Mouse (Mus musculus) neural tube, embryonic 11.5 days (tissue): ENCODE data around the gene Zfp606. TPM values are rescaled to one million over a fixed set of nuclear protein-coding genes. Genes with fewer than 3 reads are reported as not detected.
A peak's percentile ranks its signal among the peaks of the same experiment; 100 is the strongest.

Experiments used
- ATAC-seq: fragments of 200-750 bp; cut with Nextera tagmentation; 2 replicates; pipeline ENCODE4 v1.8.0; 2017; ENCODE audit warnings: moderate number of reproducible peaks, mild to moderate bottlenecking, moderate TSS enrichment, moderate library complexity; ENCODE audit not compliant: insufficient read depth, low FRiP score, low TSS enrichment
- DNase-seq: peaks from one replicate; pipeline ENCODE4 v3.0.0-alpha.2; 2015; ENCODE audit warnings: low spot score
- H3K27ac ChIP-seq: fragments of 300-500 bp; sonication (generic); 2 replicates; pipeline ENCODE4 v1.5.1; 2014; ENCODE audit warnings: low read depth, mild to moderate bottlenecking, low read length
- H3K27me3 ChIP-seq: fragments of 300-500 bp; sonication (generic); 2 replicates; pipeline ENCODE4 v1.6.1; 2014; ENCODE audit warnings: mild to moderate bottlenecking, low read length, mixed read lengths; ENCODE audit not compliant: control insufficient read depth, insufficient read depth
- H3K36me3 ChIP-seq: fragments of 300-500 bp; sonication (generic); 2 replicates; pipeline ENCODE4 v1.6.1; 2014; ENCODE audit warnings: mild to moderate bottlenecking, low read length, moderate library complexity, mixed read lengths; ENCODE audit not compliant: control insufficient read depth, insufficient read depth
- H3K4me1 ChIP-seq: fragments of 300-500 bp; sonication (generic); 2 replicates; pipeline ENCODE4 v1.6.1; 2014; ENCODE audit warnings: low read length, mixed read lengths; ENCODE audit not compliant: control insufficient read depth, insufficient read depth
- H3K4me2 ChIP-seq: fragments of 300-500 bp; sonication (generic); 2 replicates; pipeline ENCODE4 v1.6.1; 2014; ENCODE audit warnings: low read depth, mild to moderate bottlenecking, moderate library complexity
- H3K4me3 ChIP-seq: fragments of 300-500 bp; sonication (generic); 2 replicates; pipeline ENCODE4 v1.5.1; 2014; ENCODE audit warnings: low read depth, low read length
- H3K9ac ChIP-seq: fragments of 300-500 bp; sonication (generic); 2 replicates; pipeline ENCODE4 v1.6.1; 2014; ENCODE audit warnings: mild to moderate bottlenecking, low read length
- H3K9me3 ChIP-seq: fragments of 300-500 bp; sonication (generic); 2 replicates; pipeline ENCODE4 v1.6.1; 2016; ENCODE audit warnings: low read length; ENCODE audit not compliant: control insufficient read depth
- WGBS: fragments of 180-500 bp; shearing (Covaris S2); extraction: QIAGEN DNeasy Blood & Tissue Kit; methylation state at CpG from one replicate; pipeline ENCODE4 v1.1.7; 2014; 5-methylcytosine and 5-hydroxymethylcytosine counted together
- polyA plus RNA-seq: library from polyadenylated mRNA; unstranded; fragments of >200 nt; fragmentation: Nextera tagmentation; extraction: Ambion mirVana; gene quantifications from 2 replicates; pipeline ENCODE4 v1.2.1, GENCODE M21; 2014

Zfp606 gene
- polyA plus RNA-seq: 46.7 and 48.0 TPM in 2 replicates

DNA sequence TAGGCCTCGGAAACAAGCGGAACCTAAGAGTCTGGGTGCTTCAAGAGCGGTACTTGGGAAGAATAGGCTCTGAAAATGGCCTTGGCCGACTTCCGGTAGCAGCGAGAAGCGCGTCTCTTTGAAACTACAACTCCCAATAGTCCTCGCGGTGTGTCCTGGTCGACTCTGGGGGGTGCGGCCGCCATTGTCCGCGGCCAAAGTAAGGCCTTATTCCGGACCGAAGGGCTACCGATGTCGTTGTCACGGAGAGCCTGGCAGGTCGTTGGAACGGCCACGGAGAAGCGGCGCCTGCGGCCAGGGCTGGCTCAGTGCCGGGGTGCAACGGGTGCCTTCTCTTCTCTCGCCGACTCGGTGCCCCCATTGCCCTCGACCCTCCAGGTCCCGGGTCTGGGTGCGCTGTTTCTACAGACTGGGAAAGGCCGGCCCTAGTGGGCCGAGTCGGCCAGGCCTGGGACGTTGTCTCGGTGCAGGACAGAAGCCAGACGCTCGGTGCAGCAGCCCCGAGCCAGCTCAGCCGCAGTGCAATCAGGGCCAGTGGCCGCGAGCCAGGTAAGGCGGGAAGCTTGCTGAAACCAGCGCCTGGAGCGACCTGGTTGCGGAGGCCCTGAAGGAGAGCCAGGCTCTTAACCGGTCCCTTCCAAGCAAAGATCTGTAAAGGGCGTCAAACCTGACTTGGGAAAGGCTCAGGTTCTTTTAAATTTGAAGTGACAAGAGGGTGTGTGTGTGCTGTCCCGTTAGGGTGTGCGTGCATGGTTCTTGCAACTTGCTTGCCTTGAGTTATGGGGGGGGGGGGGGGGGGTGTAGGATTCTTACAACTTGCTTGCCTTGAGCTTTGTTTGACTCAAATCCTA, at the start of gene Zfp606:
Gene Zfp606 (plus strand): TSS at position 136 of the 851 bp plus-strand sequence.
- Histone ChIP-seq H3K4me2 (peak within 1 kb of the TSS; percentile 48), H3K4me3 (peak within 1 kb of the TSS; percentile 94), H3K9ac (peak within 1 kb of the TSS; percentile 98), H3K9me3 (peaks cover 11% of the 10 kb centered on the region), H3K27me3 (no peaks in the 10 kb centered on the region), H3K27ac (peak within 1 kb of the TSS; percentile 68), H3K36me3 (peaks cover 27% of the 10 kb centered on the region), H3K4me1 (no peaks in the 10 kb centered on the region)
- ATAC-seq (peak; percentile 96), DNase-seq (peak; percentile 88)
- WGBS: under 1% methylated on average over 53 of the region's 53 CpGs

DNA sequence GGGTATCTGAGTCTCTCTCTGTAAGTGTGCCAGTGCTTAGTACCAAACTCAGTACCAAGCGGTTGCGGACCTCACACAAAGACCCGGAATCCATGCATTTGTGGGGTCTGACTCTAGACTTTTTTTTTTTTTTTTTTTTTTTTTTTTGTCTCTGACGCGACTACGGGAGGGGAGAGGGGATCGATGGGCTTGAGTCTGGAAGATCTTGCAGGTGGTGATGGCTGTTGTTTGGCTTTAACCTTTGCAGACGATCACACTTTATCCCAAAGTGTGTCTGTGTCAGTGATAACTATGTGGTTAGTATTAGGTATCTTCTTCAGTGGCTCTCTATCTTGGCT, 885 bp downstream of the Zfp606 start:
- peak overlapping the region; percentile 94 for H3K4me3 ChIP-seq
- peak overlapping the region; percentile 98 for H3K9ac ChIP-seq
- peaks cover 33% of the 10 kb centered on the region for H3K36me3 ChIP-seq
- H3K9me3 ChIP-seq: peaks cover 11% of the 10 kb centered on the region
- no peaks in the 10 kb centered on the region for H3K27me3 ChIP-seq
- WGBS: 3% methylated on average over 5 of the region's 8 CpGs
- peak; percentile 24; the same call in 1 of the 2 replicates for ATAC-seq
- H3K4me1 ChIP-seq: no peaks in the 10 kb centered on the region
- H3K27ac ChIP-seq: no peak overlapping the region
- peak overlapping the region; percentile 48 for H3K4me2 ChIP-seq
- no peak for DNase-seq

DNA sequence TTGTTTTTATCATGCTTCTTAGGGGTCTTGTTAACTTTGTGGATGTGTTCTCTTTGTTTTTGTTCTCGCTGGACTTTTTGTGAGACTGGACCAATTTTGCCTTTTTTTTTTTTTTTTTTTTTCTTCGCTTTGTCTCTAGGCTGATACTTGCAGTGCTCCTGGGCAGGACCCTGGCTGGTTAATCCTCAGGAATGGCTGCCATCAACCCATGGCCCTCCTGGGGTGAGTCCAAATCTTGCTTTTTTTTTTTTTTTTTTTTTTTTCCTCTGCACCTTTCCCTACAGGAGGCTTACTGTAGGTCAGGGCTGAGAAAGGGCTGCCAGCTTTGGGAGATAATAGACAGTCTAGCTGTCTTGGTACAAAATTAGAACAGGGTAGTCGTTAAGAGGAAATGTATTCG, 1.4 kb downstream of the Zfp606 start:
- Histone ChIP-seq H3K27ac (no peak overlapping the region), H3K9me3 (peaks cover 11% of the 10 kb centered on the region), H3K4me1 (no peaks in the 10 kb centered on the region), H3K36me3 (peaks cover 38% of the 10 kb centered on the region), H3K9ac (no peak overlapping the region), H3K4me2 (peak overlapping the region; percentile 48), H3K27me3 (no peaks in the 10 kb centered on the region), H3K4me3 (peak overlapping the region; percentile 94)
- ATAC-seq (no peak), DNase-seq (no peak)
- 78% methylated on average over 4 of the region's 4 CpGs for WGBS

DNA sequence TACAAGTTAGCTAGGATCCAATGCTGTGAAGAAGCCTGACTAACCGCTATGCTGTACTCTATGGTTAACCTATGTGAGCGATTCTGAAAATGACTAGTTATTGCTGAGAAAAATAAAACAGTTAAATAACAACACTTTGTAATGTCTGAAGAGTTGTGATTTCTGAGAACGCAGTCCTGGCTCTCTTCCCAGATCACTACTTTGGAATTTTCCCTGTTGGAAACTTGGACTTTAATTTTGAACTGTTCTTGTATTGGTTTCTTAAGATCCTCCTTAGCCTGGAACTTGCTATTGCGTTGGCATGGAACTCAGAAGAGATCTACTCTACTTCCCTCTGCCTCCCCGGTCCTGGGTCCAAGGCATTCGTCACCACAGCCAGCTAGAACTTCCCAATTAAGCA, 5.7 kb downstream of the Zfp606 start:
- no peak overlapping the region for H3K4me2 ChIP-seq
- H3K4me3 ChIP-seq: no peak overlapping the region
- H3K27me3 ChIP-seq: no peaks in the 10 kb centered on the region
- peaks cover 33% of the 10 kb centered on the region for H3K9me3 ChIP-seq
- no peaks in the 10 kb centered on the region for H3K4me1 ChIP-seq
- ATAC-seq (no peak), DNase-seq (no peak)
- 94% methylated on average over 6 of the region's 6 CpGs for WGBS
- H3K9ac ChIP-seq: no peak overlapping the region
- H3K36me3 ChIP-seq: peaks cover 74% of the 10 kb centered on the region
- H3K27ac ChIP-seq: no peak overlapping the region

DNA sequence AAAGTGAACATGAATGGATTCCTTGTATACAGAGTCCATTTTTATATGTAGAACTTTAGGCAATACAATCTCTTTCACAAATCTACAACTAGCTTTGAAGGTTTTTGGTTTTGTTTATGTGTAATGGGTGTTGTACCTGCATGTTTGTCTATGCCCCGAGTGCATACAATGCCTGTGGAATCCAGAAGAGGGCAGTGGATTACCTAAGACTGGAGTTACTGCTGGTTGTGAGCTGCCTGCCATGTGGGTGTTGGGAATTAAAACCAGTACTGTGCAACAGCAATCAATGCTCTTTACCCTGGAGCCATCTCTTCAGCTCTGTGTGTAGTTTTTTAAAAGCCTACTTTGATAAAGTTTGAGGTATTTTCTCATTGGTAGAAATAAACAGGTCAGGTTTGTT, 7.9 kb downstream of the Zfp606 start:
- peaks cover 85% of the 10 kb centered on the region for H3K36me3 ChIP-seq
- H3K4me2 ChIP-seq: no peak overlapping the region
- no peak overlapping the region for H3K27ac ChIP-seq
- H3K4me3 ChIP-seq: no peak overlapping the region
- peaks cover 40% of the 10 kb centered on the region for H3K9me3 ChIP-seq
- no peak for DNase-seq
- 93% methylated on average over 1 of the region's 1 CpGs for WGBS
- H3K9ac ChIP-seq: no peak overlapping the region
- H3K27me3 ChIP-seq: no peaks in the 10 kb centered on the region
- no peaks in the 10 kb centered on the region for H3K4me1 ChIP-seq
- ATAC-seq: no peak

DNA sequence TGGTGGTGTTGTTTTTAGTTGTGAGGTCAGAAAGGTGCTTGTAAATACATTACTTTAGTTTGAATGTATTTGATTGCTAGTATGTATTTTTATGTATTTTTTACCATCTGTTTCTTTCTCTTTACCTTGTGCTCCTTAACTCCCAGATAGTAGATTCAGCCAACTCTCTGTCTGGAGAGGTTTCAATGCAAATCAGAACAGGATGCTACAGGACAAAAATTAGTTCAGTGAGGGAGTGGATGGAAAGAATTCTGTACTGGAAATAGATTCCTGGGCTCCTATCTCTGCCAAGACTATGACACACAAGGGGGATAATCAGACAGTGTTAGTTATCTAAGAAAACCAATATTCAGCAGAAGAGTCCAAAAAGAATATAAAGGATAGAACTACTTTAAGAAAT, 8.6 kb downstream of the Zfp606 start:
- H3K9ac ChIP-seq: no peak overlapping the region
- peaks cover 39% of the 10 kb centered on the region for H3K9me3 ChIP-seq
- ATAC-seq: no peak
- no peaks in the 10 kb centered on the region for H3K4me1 ChIP-seq
- H3K4me3 ChIP-seq: no peak overlapping the region
- H3K27ac ChIP-seq: no peak overlapping the region
- H3K4me2 ChIP-seq: no peak overlapping the region
- H3K36me3 ChIP-seq: peaks cover 85% of the 10 kb centered on the region
- no peak for DNase-seq
- H3K27me3 ChIP-seq: no peaks in the 10 kb centered on the region

DNA sequence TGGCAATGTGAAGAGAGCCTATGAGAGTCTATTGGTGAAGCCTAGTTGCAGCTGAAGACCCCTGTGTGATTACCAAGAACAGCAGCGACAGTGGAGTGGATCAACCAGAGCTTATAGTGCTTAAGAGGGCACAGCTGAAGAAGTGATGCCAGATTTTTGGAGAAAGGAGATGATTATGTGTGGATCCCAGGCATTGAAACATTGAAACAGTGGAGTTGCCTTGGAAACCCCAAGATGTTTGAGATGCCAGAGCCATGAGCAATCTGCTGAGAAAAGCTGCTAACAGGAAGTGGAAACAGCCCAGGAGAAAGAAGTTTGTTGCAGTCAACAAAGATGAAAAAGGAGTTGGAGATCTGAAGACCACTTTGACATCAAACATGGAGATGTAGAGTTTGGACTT, 32.8 kb downstream of the Zfp606 start:
- peaks cover 6% of the 10 kb centered on the region for H3K9me3 ChIP-seq

DNA sequence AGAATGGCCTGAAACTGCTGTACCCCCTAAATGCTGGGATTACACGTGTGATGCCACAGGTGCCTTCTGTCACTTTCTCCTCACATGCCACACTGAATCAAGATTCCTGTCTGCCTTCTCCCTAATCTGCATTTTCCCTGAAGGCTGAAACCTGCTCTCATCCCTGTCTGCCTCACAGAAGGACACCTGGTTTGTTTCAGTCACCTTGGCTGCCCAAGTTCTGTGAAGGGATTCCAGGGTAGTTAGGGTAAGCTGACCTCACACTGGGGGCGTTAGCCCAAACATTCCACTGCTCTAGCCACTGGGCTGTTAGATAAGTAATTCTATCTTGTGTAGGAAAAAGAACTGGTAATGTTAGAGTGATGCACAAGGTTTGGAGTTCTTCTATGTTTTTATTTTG, 34.1 kb downstream of the Zfp606 start, which contains the start of gene 2900092C05Rik:
Gene 2900092C05Rik (plus strand): TSS at position 301 of the 400 bp plus-strand sequence.
- H3K27ac ChIP-seq: no peak within 1 kb of the TSS
- no peak within 1 kb of the TSS for H3K4me2 ChIP-seq
- H3K36me3 ChIP-seq: no peaks in the 10 kb centered on the region
- H3K9ac ChIP-seq: no peak within 1 kb of the TSS
- H3K27me3 ChIP-seq: no peaks in the 10 kb centered on the region
- ATAC-seq: no peak
- DNase-seq: no peak
- H3K9me3 ChIP-seq: peaks cover 6% of the 10 kb centered on the region
- WGBS: 65% methylated on average over 2 of the region's 2 CpGs
- H3K4me3 ChIP-seq: no peak within 1 kb of the TSS
- H3K4me1 ChIP-seq: no peaks in the 10 kb centered on the region

More for the DNA sequence above, 32.8 kb downstream of the Zfp606 start:
- H3K9ac ChIP-seq: no peak overlapping the region
- H3K27me3 ChIP-seq: no peaks in the 10 kb centered on the region
- no peak overlapping the region for H3K27ac ChIP-seq
- ATAC-seq (no peak), DNase-seq (no peak)
- WGBS: 61% methylated on average over 1 of the region's 1 CpGs
- no peak overlapping the region for H3K4me3 ChIP-seq
- no peak overlapping the region for H3K4me2 ChIP-seq
- no peaks in the 10 kb centered on the region for H3K4me1 ChIP-seq
- H3K36me3 ChIP-seq: no peaks in the 10 kb centered on the region
